Mouse (Mus musculus): ENCODE data around the gene Grxcr1.

Grxcr1 gene

GRCm38 (mm10) chr5:68093085-68093484, 61.5 kb downstream of the Grxcr1 start:
- DNase-seq (ENCODE audit: low spot score) = no peak

- no peak for DNase-seq (ENCODE audit: low spot score)
Observed at GRCm38 (mm10) chr5:68097665-68098624, 66.3 kb downstream of the Grxcr1 start.

GRCm38 (mm10) chr5:68112430-68113036, 80.9 kb downstream of the Grxcr1 start:
- DNase-seq (ENCODE audit: low spot score) = no peak

GRCm38 (mm10) chr5:68120880-68121279, 89.2 kb downstream of the Grxcr1 start:
- DNase-seq (ENCODE audit: low spot score) = no peak

GRCm38 (mm10) chr5:68122883-68123282, 91.2 kb downstream of the Grxcr1 start:
- DNase-seq (ENCODE audit: low spot score) = no peak

GRCm38 (mm10) chr5:68125478-68125877, 93.8 kb downstream of the Grxcr1 start:
- no peak for DNase-seq (ENCODE audit: low spot score)

- DNase-seq (ENCODE audit: low spot score) = no peak
Observed at GRCm38 (mm10) chr5:68128421-68128820, 96.8 kb downstream of the Grxcr1 start.

- no peak for DNase-seq (ENCODE audit: low spot score)
Observed at GRCm38 (mm10) chr5:68128821-68129608, 97.4 kb downstream of the Grxcr1 start.

- no peak for DNase-seq (ENCODE audit: low spot score)
Observed at GRCm38 (mm10) chr5:68146818-68147217, 115.2 kb downstream of the Grxcr1 start.

- DNase-seq (ENCODE audit: low spot score) = no peak
Observed at GRCm38 (mm10) chr5:68149946-68150345, 118.3 kb downstream of the Grxcr1 start.

GRCm38 (mm10) chr5:68150347-68151043, 118.9 kb downstream of the Grxcr1 start:
- no peak for DNase-seq (ENCODE audit: low spot score)

GRCm38 (mm10) chr5:68162503-68162902, 130.9 kb downstream of the Grxcr1 start:
- no peak for DNase-seq (ENCODE audit: low spot score)

GRCm38 (mm10) chr5:68165954-68166353, 134.3 kb downstream of the Grxcr1 start:
- DNase-seq (ENCODE audit: low spot score) = no peak
